In the genomic region with DNA sequence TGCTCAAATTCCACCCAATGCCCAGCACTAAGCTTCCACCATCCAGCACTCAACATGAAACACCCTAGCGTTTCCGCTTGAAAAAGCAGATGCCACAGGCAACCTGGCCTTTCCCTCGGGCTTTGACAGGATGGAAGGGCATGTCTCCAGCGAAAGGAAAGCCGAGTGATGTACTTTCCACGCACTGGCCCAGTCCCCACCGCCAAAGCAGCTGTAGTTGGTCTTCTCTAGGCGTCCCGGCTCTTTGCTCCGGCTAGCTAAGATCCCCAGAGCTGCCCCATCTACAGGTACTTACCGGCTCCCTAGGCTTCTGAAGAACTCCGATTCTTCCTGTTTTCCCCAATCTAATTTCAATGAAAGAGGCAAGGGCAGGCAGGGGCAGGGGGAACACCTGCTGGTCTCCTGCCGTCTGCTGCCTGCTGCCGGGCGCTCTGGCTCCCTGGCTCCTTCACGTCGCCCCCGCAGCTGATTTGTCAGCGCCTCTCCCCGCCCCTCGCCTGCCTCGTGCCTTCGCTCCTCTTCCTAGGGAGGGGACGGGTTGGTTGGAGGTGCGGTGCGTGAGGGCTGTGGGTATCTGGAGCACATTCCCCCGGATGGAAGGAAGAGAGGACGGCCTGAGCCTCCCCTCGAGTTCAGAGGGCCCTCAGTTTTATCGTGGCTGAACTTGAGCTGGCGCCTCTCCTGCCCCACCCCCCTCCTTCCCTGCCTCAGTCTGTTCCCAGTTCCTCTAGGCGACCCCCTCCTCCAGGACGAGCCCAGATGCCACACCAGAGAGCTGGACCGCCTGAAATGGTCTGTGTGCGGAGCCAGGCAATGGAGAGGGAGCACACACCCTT, we compare ENCODE assay signal across 8 mouse cellular contexts. TPM values are rescaled to one million over a fixed set of nuclear protein-coding genes. Genes with fewer than 3 reads are reported as not detected.
DNase-seq lines count a peak whose midpoint lies in the region; ATAC-seq lines count a peak whose summit lies in the region.

No protein-coding gene starts in this region.

- peak; percentile 11 for DNase-seq in urinary bladder, postnatal 14 days (ENCODE audit: low spot score)
- DNase-seq in urinary bladder, postnatal 10 days (ENCODE audit: low spot score) = no peak
- DNase-seq in embryo, embryonic 10.5 days (ENCODE audit: low spot score) = peak; percentile 78
- DNase-seq in kidney, postnatal 25 days = peak; percentile 40 to 68
- peak; percentile 61 for DNase-seq in yolk sac, embryonic 10.5 days (ENCODE audit: low spot score)

- peak overlapping the region in 1 of 2 experiments; percentile 46; a peak in 1 of 4 replicates for H3K27ac ChIP-seq in heart, embryonic 14.5 days (replicated peaks in 1 of 2; ENCODE audit: control insufficient read depth in 1 of 2, insufficient read depth in 1 of 2, low read depth in 2 of 2, low read length in 2 of 2)
- peak overlapping the region; percentile 98 for H3K27ac ChIP-seq in liver, embryonic 12.5 days
- H3K27ac ChIP-seq in neural tube, embryonic 12.5 days = peak overlapping the region; percentile 42; the same call in 1 of the 2 replicates

- H3K9ac ChIP-seq in heart, embryonic 14.5 days (ENCODE audit: low read length) = peak overlapping the region; percentile 76
- H3K9ac ChIP-seq in liver, embryonic 12.5 days = peak overlapping the region; percentile 94
- peak overlapping the region; percentile 60 for H3K9ac ChIP-seq in neural tube, embryonic 12.5 days

- H3K27me3 ChIP-seq in heart, embryonic 14.5 days (ENCODE audit: control insufficient read depth, insufficient read depth, low read length) = no peaks in the 10 kb centered on the region; the same call in 1 of the 2 replicates
- no peaks in the 10 kb centered on the region; the same call in 1 of the 2 replicates for H3K27me3 ChIP-seq in liver, embryonic 12.5 days (replicated peaks)
- H3K27me3 ChIP-seq in neural tube, embryonic 12.5 days (replicated peaks) = no peaks in the 10 kb centered on the region

- peaks cover 0 to 5% of the 10 kb centered on the region in 2 experiments; a peak in 1 of 4 replicates for H3K4me1 ChIP-seq in heart, embryonic 14.5 days (ENCODE audit: control insufficient read depth in 2 of 2, insufficient read depth in 2 of 2, low read length in 2 of 2)
- peaks cover 34% of the 10 kb centered on the region for H3K4me1 ChIP-seq in liver, embryonic 12.5 days
- 0 out of 2 replicates have a peak, but pooled peaks cover 4% of the 10 kb centered on the region for H3K4me1 ChIP-seq in neural tube, embryonic 12.5 days

- H3K4me3 ChIP-seq in heart, embryonic 14.5 days (ENCODE audit: control insufficient read depth in 1 of 2, insufficient read depth in 1 of 2, low read depth in 1 of 2, low read length in 2 of 2) = peak overlapping the region; percentile 48 to 55
- peak overlapping the region; percentile 84 for H3K4me3 ChIP-seq in liver, embryonic 12.5 days
- H3K4me3 ChIP-seq in neural tube, embryonic 12.5 days = peak overlapping the region; percentile 46

- under 1% methylated on average over 35 of the region's 35 CpGs for WGBS in heart, embryonic 14.5 days
- under 1% methylated on average over 35 of the region's 35 CpGs for WGBS in liver, embryonic 12.5 days (ENCODE audit: insufficient replicate concordance)
- WGBS in neural tube, embryonic 12.5 days = under 1% methylated on average over 35 of the region's 35 CpGs

- H3K4me2 ChIP-seq in heart, embryonic 14.5 days (ENCODE audit: low read length) = peak overlapping the region; percentile 99
- H3K4me2 ChIP-seq in liver, embryonic 12.5 days = peak overlapping the region; percentile 80
- peak overlapping the region; percentile 85 for H3K4me2 ChIP-seq in neural tube, embryonic 12.5 days (replicated peaks)

- no peaks in the 10 kb centered on the region for H3K36me3 ChIP-seq in heart, embryonic 14.5 days (ENCODE audit: control insufficient read depth, insufficient read depth, low read length)
- H3K36me3 ChIP-seq in liver, embryonic 12.5 days = peaks cover 21% of the 10 kb centered on the region
- H3K36me3 ChIP-seq in neural tube, embryonic 12.5 days = no peaks in the 10 kb centered on the region

- no peaks in the 10 kb centered on the region for H3K9me3 ChIP-seq in heart, embryonic 14.5 days (ENCODE audit: control insufficient read depth, low read length)
- no peaks in the 10 kb centered on the region for H3K9me3 ChIP-seq in liver, embryonic 12.5 days (replicated peaks)
- no peaks in the 10 kb centered on the region for H3K9me3 ChIP-seq in neural tube, embryonic 12.5 days

- peak; percentile 87 for ATAC-seq in heart, embryonic 14.5 days (ENCODE audit: insufficient number of reproducible peaks, insufficient read depth, low FRiP score, low read depth)
- peak; percentile 88 for ATAC-seq in liver, embryonic 12.5 days
- peak; percentile 90 for ATAC-seq in neural tube, embryonic 12.5 days (ENCODE audit: low FRiP score, low read depth)

RNA-seq across cellular contexts. Expression of gene Snca, which starts 1.0 kb away (rescaled TPM):
- 43.2 and 71.1 TPM in 2 replicates for polyA plus RNA-seq in heart, embryonic 14.5 days (2014; fragmentation: Nextera tagmentation; extraction: Ambion mirVana)
- 302 and 303 TPM in 2 replicates for polyA plus RNA-seq in liver, embryonic 12.5 days (2016; fragmentation: Nextera tagmentation; extraction: Ambion mirVana)
- 63.3 and 75.3 TPM in 2 replicates for polyA plus RNA-seq in neural tube, embryonic 12.5 days (2016; fragmentation: Nextera tagmentation; extraction: Ambion mirVana)
